Mouse (Mus musculus) c-Kit-negative CD71-positive TER-119-positive erythroid progenitor cells, embryonic 14.5 days (primary cell): ENCODE measurements at regions not wholly inside any gene's neighbourhood (a gene's known extent, or its start where the extent isn't known, plus 50 kb on each side); places are given as distances from the start of the nearest gene placed in this dataset.

ENCODE experiments used
- DNase-seq: peaks from one replicate; pipeline ENCODE4 v3.0.0-alpha.2; 2013; ENCODE audit warnings: low read depth, low spot score

DNA sequence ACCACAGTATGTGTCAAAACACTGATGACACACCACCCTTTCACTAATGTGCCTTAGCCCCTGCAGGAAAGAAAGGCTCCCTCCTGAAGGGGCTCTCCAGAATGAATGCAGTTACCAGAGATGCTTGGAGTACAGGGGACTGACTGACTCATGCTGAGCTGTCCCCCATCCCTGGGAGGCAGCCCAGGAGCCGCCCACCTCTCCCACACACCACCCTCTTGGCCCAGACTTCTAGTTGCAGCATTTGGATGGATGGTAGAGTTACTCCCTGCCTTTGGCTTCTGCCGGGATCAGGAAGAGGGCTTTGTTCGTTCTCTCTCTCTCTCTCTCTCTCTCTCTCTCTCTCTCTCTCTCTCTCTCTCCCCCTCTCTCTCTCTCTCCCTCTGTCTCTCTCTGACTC lies 53.4 kb upstream of the Jun start:
- DNase-seq: no peak

DNA sequence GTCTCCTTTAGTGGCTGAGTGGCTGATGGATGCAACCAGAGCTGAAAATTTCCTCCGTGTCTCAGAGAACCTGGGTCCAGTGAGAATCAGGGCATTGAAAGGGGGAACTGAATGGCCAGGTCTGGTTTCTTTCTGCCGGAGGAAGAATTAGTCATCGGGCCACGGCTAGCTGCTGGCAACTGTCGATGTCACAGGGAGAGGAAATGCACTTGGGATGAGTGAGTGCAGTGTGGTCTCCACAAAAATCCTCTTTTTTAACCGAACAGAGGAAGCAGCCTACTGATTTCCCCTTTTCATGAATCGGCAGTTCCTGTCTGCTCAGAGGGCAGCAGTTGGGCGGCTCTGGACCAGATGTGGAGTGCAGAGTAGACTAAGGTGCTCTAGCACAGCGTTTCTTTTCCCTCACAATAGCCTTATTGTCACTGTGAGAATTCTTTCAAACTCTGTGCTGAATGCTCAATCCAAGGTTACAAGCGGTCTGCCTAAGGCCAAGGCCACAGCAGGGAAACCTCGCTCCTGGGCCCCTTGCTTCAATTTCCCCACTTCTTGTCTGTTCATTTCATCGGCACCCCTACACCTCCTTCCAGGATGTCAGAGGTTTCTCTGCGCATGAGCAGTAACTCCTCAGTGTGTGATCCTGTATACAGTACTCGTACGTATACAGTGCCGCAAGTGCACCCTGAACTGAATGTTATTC lies 54.1 kb upstream of the Jun start:
- no peak for DNase-seq

DNA sequence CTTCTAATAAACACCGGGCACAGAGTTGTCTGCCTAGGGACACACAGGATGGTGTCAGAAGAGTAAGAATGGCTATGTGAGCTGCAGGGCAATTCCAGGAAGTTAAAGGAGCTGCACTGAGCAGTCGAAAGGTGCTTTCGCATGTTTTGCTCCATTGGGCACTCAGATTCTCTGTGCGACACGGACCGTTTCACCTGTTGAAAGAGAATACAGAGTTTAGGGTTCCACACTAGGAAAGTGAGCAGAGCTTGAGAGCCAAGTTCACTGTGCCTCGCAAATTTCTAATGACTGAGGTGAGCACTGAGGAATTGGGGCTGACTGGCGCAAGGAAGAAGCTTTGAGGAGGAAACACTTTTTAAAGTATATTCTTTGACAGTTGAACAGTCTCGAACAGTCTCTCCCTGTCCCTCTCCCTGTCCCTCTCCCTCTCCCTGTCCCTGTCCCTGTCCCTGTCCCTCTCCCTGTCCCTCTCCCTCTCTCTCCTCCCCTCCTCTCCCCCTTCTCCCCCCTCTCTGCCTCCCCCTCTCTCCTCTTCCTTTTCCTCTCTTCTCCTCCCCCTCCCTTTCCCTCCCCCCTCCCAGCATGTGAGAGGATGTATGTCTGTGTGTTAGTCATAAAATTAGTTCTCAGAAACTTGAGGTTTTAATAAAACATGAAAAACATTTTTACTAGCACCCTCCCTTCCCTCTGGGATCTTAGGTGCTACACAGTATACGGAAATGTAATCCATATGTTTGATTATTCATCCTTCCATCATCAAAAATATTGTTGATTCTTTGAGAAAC lies 55.1 kb upstream of the Jun start:
- DNase-seq: no peak

DNA sequence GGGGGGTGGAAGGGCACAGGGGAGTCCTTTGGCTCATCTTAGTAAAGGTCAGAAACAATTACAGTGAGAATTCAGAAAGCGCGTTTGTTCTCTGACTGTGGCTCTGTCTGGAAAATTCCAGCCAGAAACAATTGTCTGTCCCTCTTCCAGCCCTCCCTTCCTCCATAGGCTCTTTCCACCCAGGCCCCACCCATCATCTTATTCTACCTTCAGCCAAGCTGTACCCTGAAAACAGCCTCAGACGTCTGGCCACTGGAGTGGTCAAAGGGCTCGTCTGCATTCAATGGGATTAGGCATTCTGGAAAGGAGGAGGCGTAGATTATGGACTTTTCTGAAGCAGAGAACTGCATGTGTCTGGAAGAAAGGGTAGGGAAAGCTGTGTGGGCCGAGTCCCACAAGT lies 56.8 kb upstream of the Jun start:
- DNase-seq: no peak

DNA sequence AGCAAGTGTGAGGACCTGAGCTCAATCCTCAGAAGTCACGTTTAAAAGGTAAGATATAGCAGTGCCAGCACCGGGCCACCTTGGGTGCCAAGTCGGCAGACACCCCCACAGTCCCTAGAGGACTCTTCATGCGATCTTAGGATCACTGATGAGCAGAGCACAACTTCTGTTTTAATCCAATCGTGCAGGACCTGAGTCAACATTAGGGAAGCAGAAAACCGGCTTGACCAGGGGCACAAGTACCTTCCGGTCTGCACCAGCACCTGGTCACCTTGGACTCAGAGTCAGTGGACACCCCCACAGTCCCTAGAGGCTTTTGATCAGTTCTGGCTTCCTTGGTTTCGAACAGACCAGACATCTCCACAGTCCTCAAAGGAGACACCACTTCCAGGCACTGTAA lies 58.8 kb upstream of the Jun start:
- DNase-seq: no peak

DNA sequence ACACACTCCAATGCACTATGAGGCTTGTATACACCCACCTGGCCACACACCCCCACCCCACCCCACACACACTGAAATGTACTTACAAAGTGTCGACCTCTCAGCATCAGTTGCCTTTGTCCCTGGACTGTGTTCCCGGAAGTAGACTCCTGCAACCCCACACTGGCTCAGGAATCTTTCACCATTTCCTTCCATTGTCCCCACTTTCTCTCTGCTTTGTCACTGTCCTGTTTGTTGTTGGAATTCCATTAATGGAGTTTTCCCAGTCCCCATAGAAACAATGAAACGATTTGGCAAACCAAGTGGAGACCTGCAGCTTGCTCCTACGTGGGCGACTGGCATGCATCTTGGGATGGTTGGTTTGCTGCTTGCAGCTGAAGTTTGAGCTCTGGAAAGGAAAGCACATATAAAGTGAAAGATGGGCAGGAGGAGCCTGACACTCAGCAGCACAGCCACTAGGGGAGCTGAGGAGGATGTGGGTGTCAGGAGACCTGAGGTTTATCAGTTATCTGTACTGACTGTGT lies 65.2 kb upstream of the Jun start:
- no peak for DNase-seq

DNA sequence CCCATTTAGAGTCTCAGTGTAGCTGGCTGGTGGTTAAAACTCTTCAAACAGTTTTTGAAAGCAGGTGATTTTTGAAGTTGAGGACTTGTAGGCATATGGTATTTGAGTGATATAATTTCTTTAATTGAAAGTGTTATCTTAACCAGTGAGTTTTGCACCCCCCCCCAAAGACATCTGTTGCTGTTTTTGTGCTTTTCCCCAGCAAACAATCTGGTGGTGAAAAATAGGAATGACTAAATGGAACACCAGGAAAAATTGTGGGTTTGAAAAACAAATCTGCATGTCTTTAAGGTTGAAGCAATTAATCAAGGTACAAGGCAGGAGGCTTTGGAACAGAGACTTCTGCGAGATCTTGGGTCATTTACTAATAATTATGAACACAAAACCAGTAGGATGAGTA lies 68.9 kb upstream of the Jun start:
- DNase-seq: no peak

DNA sequence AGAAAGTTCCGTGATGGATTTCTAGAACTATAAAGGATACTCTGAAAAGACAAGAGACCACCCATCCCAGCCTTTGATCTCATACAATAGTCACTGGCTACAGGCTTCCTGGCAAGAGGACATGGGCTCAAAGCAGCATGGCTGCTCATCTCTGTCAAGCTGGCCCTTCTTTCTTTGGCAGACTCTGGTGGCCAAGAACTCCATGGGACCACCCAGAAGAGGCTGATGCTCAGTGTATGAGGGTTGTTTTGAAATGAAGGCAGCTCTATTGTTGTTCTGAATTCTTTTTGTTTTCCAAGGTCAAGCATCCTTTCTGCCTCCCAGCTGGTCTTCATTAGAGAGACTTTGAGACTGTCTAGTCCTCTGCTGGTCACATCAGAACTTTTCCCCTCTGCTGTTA lies 73.3 kb upstream of the Jun start:
- DNase-seq: no peak

DNA sequence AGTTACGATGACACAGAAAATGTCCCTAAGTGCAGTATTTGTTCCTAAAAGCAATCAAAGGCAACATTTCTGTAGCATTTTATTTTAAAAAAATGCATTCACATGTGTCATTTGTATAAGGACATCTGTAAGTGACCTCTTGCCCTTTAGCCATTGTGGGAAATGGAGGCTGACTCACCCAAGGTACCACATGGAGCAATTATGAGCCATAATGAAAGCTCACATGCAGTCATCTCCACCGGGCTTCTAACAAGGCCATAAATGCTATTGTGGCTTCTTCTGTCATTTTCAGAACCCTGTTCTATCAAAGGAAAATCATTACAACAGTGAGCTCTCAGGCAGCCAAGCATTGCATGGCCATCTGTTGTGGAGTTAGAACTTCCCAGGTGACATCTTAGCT lies 75.9 kb upstream of the Jun start:
- DNase-seq: no peak

DNA sequence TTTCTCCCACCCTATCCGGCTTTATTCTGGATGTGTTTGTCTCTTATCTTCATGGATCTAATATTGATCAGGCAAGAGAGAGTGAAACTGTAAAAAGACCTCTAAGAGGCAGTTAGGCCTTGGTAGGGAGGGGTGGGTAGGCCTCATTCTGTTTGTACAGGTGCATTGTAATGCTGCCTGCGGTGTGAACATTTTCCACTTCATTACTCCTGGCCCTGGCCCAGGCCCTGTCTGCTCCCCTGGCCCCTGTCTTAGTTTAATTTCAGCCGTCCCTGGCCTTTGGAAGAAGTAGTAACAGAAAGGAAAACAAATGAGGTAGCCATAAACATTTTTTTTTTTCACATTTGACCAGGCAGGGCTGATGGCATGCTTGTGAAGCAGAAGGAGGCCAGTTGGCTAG lies 81.8 kb upstream of the Jun start:
- DNase-seq: no peak

DNA sequence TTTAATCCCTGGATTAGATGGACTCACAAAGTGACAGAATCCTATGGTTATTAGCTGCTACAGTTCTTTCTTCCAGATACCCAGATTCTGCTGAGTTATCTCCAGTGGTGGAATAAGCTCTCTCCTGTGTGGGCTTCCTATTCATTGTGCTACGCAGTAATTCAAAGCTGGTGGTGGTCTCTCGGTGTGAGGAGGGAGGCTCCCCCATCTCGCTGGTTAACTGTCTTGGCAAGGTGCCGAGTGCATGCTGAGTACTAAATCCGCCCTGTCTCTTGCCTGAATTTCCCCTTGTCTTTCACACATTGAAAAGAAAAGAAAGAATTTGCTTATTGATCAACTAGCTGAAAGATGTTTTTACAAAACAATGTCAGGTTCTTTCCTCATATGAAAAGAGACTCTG lies 82.6 kb upstream of the Jun start:
- no peak for DNase-seq

DNA sequence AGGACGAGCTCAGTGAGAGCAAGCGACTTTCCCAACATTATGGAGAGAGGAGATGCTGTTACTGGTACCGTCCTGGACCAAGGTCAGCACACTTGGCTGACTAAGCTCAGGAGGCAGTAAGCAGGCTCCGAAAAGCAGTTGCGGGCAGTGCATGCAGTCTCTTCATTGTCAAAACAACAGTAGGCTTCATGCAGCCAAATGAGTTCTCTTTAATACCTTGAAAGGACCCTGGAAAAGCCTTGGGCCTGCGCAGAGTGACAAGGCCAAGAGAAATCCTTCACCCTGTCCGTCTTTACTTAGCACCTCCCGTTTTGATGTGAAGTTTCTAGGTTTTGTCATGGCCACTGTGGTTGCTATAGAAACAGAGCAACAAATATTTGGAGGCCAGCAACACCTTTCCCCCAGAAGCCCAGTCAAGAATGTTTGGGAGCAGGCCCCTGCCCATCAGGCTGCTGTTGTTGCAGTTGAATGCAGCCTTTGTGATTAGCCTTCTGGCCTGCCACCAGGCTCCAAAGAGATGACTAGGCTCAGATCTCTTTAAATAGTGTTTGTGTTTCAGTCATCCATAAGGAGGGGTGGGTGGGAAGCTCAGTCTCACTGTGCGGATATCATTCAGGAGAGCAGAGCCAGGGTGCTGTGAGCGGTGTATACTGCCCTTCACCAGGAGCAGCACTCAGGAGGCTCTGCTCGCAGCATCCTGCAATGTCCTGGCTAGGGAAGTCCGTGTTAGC lies 85.6 kb upstream of the Jun start:
- DNase-seq: no peak

DNA sequence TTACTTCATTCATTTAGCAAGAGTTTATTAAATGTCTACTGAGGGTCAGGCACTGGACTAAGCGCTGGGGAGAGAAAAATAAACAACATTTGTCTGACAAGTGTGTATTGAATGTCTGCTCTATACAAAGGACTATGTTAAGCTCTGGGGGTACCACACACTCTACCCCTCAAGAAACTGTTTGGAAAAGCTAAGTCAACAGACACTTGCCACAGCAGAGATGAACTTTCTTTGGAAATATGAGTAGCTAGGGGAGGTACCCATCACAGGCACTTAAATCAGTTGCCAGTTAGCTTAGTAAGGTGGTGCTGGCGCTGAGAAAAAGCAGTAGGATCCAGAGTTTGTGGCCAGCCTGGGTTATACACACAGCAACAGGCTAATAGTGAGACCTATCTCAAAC lies 86.7 kb upstream of the Jun start:
- no peak for DNase-seq

DNA sequence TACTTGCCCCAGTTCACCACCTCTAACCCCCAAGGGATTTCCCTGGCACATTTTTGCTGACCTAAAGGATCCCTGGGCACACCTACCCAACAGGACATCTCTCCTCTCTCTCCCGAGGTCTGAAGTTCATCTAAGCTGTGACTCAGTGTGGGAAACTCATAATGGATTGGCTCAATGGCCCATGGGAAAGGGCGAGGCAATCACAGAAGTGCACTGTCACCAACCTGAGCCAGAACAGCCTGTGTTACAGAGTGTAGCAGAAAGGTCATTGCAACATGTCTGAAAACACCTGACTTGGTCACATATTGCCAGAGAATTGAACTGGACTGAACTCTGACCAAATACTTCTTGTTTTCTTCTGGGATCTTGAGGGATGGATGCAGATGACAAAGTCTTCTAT lies 89.2 kb upstream of the Jun start:
- no peak for DNase-seq

DNA sequence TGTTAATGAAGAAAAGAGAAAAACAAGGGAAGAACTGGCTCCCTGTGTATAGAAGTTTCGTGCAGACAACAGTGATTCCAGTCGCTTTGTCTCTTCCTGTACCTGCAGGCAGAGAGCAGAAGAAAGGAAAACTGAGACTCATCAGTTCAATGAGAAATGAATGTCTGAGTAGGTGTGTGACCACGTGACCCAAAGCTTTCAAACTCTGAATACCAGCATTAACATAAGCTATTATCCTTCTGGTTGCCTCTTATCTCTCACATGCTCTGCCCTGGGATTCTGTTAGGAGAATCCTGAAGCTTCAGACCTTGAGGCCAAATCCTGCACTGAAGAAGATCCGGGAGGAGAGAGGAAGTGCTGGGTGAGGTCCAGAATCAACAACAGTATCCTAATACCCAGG lies 91.1 kb upstream of the Jun start:
- no peak for DNase-seq

DNA sequence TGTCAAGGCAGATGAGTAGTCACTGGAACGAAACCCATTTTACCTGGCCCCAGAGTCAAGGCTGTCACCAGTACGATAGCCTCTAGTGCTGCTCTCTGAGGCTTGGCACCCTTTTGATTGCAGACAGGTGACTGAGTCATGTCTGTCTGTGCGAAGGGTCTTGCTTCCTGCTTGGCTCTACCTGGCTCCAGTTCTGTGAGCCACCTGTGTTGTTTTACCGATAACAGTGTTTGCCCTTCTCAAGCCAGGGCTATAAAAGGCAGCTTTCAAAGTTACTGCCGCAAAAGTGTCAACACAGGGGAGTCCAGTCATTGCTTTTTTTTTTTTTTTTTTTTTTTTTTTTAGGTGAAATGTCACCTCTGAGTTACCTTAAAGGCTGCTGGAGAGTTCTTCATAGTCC lies 91.6 kb upstream of the Jun start:
- no peak for DNase-seq

DNA sequence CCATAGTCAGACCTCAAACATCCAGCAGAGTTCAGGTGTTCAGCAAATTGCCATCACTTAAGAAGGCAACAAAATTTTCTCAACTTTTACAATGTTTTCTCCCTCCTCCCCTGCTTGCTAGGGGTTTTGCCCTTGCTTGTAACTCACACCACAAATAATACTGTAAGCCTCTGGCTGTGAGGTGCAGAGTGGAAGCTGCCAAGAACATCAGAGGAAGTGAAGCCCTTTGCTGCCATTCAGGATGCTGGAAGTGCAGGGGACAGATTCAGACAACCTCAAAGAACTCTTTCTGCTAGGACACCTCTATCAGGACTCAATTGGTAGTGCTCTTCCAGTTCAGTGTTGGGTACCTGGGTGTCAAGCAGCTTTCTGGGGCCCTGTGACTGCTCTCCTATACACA lies 92.4 kb upstream of the Jun start:
- no peak for DNase-seq

DNA sequence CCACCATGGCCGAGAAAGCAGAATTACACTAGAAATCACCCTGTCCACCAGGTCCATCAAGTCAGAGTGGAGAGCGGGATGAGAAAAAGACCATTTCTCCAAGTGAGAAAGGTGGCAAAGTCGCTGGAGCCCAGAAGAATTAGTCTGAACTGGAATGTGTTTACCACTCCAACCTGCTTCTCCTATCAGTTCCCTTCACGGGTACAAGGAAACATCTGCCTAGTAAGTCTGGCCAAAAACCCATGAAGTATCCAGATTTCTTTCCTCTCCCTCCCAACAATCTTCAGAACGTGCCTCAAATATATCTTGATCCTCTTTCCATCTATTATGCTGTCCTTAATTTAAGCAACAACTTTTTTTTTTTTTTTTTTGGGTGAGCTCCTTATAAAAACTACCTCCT lies 94.2 kb upstream of the Jun start:
- DNase-seq: no peak

DNA sequence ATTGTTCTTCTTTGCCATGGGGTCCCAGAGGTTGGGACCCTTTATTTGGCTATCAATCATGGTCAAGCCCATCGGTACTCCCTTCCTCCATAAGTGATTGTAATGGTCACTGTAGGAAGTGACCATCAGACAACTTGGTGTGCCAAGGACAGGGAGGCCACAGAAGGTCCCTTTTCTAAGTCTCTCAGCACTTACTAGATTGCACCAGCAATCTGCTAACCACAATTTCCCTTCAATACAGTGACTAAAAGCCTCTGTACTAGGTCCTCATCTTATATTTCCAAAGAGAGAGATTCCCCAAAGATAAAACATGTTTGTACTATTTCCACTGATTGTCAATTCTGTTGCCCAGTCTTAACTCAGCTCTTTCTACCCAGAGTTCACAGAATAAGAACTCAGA lies 96.6 kb upstream of the Jun start:
- no peak for DNase-seq

DNA sequence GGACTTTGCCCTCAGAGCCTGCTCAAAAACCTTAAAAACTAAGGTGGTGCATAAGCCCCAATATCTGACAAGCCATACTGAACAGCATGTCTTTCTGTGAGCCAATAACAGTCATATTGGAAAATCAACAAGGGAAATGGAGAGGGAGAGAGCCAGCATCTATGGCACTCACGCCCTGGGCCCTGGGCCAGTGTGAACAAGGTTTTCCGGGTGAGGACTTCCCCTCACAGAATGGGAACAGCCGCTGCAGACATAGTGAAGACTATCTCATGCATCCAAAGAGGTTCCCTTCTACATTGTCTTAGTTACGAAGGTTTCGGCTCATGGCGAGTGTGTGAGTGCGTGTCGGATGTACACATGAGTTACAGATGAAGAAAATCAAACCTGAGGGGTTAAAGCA lies 99.7 kb upstream of the Jun start:
- DNase-seq: no peak

DNA sequence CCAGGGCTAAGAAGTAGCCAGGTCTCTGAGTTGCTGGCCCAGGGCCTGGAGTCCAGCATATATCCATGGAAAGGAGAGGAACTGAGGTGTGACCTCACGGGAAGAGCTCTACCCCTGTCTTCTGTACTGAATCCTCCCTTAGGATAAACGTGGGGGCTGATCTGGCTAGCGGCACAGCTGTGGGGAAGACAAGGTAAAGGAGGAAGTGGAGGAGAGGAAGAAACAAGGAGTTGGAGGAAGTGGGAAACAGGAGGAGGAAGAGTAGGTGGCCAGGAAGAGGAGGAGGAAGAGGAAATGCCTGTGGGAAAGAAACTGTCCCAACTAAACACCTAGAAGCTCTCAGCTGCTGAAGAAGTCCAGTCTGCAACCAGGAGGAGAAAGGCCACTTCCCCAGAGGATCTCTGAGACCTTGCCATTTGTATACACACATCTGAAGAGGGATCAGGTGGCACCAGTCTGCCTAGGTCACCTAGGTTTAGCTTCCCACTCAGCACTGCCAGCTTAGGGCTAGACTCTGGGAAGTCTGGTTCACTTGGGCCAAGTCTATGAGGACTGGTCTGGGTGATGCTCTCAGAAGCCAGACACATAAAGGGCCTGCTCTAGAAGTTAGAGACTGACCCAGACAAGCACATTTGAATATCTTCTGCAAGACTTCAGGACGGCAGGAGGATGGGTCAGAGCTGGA lies 100.6 kb upstream of the Jun start:
- DNase-seq: no peak

DNA sequence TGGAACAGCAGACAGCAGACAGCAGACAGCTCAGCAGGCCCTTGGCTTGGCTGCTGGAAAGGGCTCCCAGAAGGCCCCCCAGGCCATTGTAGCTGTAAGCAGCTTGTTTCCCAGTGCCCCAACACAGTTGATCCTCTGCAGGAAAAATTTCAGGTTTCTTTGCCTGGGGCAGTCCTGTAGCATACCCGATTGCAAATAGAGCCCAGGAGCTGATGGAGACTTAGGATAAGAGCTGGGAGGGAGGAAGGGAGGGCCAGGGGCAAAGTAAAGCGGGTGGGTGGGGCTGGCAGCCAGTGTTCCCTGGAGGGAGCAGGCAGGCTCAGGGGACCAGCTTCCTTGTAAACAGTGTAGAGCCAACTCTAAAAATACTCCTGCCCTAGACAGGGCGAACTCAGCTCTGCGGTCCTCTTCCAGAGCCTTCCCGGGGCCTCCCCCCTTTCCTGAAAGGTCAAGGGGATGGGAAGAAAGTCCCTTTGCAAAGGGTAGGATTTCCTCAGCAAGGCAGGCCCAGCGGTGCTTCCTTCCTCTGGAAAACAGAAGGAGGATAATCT lies 101.8 kb upstream of the Jun start:
- DNase-seq: no peak
